In the genomic region with DNA sequence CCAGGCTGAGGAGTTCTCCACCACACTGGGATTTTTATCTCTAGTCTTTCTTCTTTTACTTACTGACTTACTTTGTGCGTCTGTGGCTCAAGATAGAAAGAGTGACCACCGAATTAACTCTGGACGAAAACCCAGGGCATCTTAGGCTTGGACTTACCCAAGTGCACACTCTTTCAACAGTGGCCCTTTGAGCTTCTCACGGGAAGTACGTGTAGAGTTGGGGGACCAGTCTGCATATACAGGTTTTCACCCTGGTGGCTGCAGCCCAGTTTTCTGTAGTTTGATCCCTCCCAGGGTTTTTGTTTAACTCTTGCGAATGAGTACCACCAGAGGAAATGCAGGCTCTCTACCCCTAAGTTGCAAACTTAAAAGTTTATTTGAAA, we compare ENCODE assay signal across 8 mouse cellular contexts. TPM values are rescaled to one million over a fixed set of nuclear protein-coding genes. Genes with fewer than 3 reads are reported as not detected.
DNase-seq lines count a peak whose midpoint lies in the region; ATAC-seq lines count a peak whose summit lies in the region.

No protein-coding gene starts in this region.

- ATAC-seq in heart, embryonic 15.5 days (replicated peaks; ENCODE audit: insufficient number of reproducible peaks, insufficient read depth, low FRiP score, low read depth), result 0 out of 2 replicates have a peak, but pooled peaks have one; percentile 16
- 0 out of 2 replicates have a peak, but pooled peaks have one; percentile 6 for ATAC-seq in forebrain, embryonic 16.5 days
- ATAC-seq in megakaryocyte, adult 5-6 weeks (ENCODE audit: poor library complexity, severe bottlenecking), result 0 out of 2 replicates have a peak, but pooled peaks have one; percentile 2
- ATAC-seq in cerebellum, adult (ENCODE audit: insufficient number of reproducible peaks, low FRiP score, low TSS enrichment), result no peak

- 5% methylated on average over 6 of the region's 6 CpGs for WGBS in heart, embryonic 15.5 days
- WGBS in forebrain, embryonic 16.5 days, result 6% methylated on average over 6 of the region's 6 CpGs

- no peaks in the 10 kb centered on the region for H3K9me3 ChIP-seq in heart, embryonic 15.5 days (replicated peaks)
- no peaks in the 10 kb centered on the region for H3K9me3 ChIP-seq in forebrain, embryonic 16.5 days (ENCODE audit: control insufficient read depth, low read length)

- H3K9ac ChIP-seq in heart, embryonic 15.5 days, result peak overlapping the region; percentile 74
- peak overlapping the region; percentile 83 for H3K9ac ChIP-seq in forebrain, embryonic 16.5 days (replicated peaks; ENCODE audit: low read depth, low read length)

- H3K36me3 ChIP-seq in heart, embryonic 15.5 days, result no peaks in the 10 kb centered on the region; the same call in 1 of the 2 replicates
- H3K36me3 ChIP-seq in forebrain, embryonic 16.5 days (ENCODE audit: control insufficient read depth, insufficient read depth), result no peaks in the 10 kb centered on the region

- peak overlapping the region; percentile 60; the same call in 1 of the 2 replicates for H3K27ac ChIP-seq in heart, embryonic 15.5 days
- no peak overlapping the region for H3K27ac ChIP-seq in forebrain, embryonic 16.5 days (ENCODE audit: low read length)

- H3K4me1 ChIP-seq in heart, embryonic 15.5 days (replicated peaks), result peaks cover 10% of the 10 kb centered on the region
- peaks cover 18% of the 10 kb centered on the region for H3K4me1 ChIP-seq in forebrain, embryonic 16.5 days (replicated peaks; ENCODE audit: control insufficient read depth, insufficient read depth, low read length)

- DNase-seq in heart, postnatal 36 days, result no peak
- peak; percentile 9 for DNase-seq in ES-CJ7 (ENCODE audit: low read depth, low spot score)
- no peak for DNase-seq in cerebellum, adult 8-10 months
- no peak for DNase-seq in adrenal gland, postnatal 25 days

- peak overlapping the region; percentile 62 for H3K4me2 ChIP-seq in heart, embryonic 15.5 days
- H3K4me2 ChIP-seq in forebrain, embryonic 16.5 days (ENCODE audit: low read length), result peak overlapping the region; percentile 74

- H3K27me3 ChIP-seq in heart, embryonic 15.5 days, result no peaks in the 10 kb centered on the region
- H3K27me3 ChIP-seq in forebrain, embryonic 16.5 days (replicated peaks; ENCODE audit: control insufficient read depth, insufficient read depth, low read length), result no peaks in the 10 kb centered on the region

- intact Hi-C loops in heart, postnatal 36 days (cut with DNase I), result loop anchor here (10.0 kb wide), 1 partner anchor 308 kb away; no protein-coding TSS in a partner anchor

- peak overlapping the region; percentile 73 for H3K4me3 ChIP-seq in heart, embryonic 15.5 days
- peak overlapping the region; percentile 85 for H3K4me3 ChIP-seq in forebrain, embryonic 16.5 days (replicated peaks; ENCODE audit: low read length)

RNA-seq across cellular contexts. Expression of a gene that starts 0.5 kb away (rescaled TPM):
- polyA plus RNA-seq in heart, embryonic 15.5 days (2015; fragmentation: Nextera tagmentation; extraction: Ambion mirVana), result 9.6 and 12.8 TPM in 2 replicates
- total RNA-seq in heart, postnatal 36 days (2021), result 1 to 10 TPM; 4.6 to 7.9 TPM
- polyA plus RNA-seq in forebrain, embryonic 16.5 days (2015; fragmentation: Nextera tagmentation; extraction: Ambion mirVana), result 17.3 and 18.5 TPM in 2 replicates
- total RNA-seq in megakaryocyte, adult 5-6 weeks (2015), result 2.1 and 3.9 TPM in 2 replicates
- 3.5 and 3.6 TPM in 2 replicates for total RNA-seq in megakaryocyte, adult 5-6 weeks (2017)
- total RNA-seq in adrenal gland, postnatal 25 days (2021), result 9.7 and 16.5 TPM in 2 replicates
